Mouse (Mus musculus) spleen, embryonic (tissue): Measurements from ENCODE around the gene Thtpa.

Source experiments
- CTCF ChIA-PET: fragments of 350-600 bp; sonication (Branson Sonifier 250); formaldehyde crosslinking; loops from one replicate; lab custom pipeline; 2022; lab: Charles Lee

Thtpa gene

GRCm38 (mm10) chr14:55105386-55105785 lies 10.8 kb downstream of the Thtpa start:
- CTCF ChIA-PET, result no interaction called here

DNA sequence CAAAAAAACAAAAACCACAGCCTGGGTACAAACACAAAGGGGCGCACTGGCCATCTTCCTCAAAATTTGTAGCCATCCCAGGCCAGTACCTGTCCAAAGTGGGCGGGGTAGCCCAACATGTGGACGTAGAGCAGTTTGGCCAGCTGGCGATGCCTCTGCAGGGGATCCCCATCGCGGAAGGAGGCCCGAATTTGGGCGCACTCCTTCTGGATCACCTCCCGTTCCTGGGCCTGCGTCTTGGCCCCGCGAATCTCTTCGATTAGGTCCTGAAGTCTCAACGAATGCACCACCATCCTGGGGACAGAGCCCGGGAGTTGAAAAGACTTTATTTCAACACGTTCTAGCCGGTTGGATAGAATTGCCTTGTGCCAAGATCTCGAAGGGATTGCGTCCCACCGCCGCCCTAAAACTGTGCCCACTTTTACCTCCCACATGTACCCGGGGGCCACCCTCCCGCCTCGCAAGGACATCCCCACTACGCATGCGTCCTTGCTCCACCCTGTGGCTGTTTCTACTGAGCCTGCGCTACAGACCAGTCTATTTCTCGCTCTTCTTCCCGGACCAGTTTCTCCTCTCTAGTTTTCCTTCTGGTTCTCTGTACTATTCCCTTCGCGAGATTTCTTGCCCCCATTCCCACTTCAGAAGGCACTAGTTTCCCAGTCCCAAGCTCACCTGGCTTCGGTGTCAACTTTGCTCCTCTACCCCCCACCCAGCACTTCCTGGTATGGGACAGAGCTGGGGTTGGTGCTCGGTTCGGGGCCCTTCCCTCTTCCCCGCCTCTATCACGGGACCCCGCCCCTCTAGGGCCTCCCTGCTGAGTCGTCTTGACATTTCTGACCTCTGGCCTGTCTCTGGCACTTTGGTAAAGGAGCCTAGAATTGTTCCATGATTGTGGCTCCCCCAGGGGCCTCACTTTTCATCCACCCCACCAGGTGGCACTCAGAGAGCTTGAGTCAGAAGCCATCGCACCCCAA lies 11.5 kb downstream of the Thtpa start, which contains the start of gene Ap1g2:
Gene Ap1g2 (minus strand): TSS at position 758 of the 974 bp plus-strand sequence.
- CTCF ChIA-PET, result interaction anchor here (0.7 kb wide), 1 partner anchor 372 kb away, joined by 3 read pairs; the partner anchor contains the start of gene Dhrs4

DNA sequence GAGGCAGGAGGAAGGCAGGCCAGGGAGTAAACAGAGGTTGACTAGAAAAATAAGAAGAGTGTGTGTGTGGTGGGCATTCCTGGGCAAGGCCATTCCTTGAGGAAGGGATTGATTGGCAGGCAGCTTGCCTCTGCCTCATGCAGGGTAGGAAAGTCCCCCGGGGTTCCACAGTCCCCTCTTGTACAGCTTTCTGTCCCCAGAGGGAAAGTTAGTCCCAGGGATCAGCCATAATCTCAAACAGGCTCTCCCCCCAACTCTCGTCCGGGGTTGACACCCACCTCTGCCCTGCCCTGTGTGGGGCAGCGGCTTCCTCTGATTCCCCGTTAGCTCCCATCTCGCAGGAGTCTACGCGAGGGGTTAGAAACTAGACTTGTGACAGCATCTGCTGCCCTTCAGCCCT lies 12.4 kb downstream of the Thtpa start:
- CTCF ChIA-PET, result interaction anchor here (0.7 kb wide), 1 partner anchor 371 kb away, joined by 3 read pairs; the partner anchor contains the start of gene Dhrs4

DNA sequence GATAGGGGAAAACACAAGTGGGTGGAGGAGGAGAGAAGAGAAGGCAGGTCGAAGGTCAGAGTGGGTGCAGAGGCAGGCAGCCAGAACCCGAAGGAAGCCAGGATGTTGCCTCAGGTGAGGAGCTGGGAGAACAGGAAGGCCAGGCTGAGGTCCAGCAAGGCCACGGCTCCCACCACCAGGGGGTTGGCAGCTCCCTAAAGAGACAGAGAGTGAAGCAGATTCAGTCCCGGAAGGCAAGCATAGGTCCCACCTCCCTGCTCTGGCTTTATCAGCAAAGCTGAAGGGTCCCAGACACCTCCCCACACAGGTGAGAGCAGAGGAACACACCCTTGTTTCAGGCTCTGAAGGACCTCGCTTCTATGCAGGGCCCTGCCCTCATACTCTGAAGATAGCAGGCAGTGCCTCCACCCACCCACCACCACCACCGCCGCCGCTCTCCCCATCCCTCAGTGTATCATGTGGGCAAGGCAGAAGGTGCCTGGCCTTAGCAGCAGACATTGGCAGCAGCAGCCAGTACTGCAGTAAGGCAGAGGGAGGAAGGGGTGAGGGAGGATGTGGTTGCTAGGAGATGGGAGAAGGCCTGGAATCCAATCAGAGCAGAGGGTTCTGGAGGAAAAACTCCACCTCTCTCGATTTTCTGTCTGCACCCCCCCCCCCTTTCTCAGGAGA lies 13.8 kb downstream of the Thtpa start:
- CTCF ChIA-PET, result no interaction called here

- CTCF ChIA-PET, result no interaction called here
These were observed 14.7 kb downstream of the Thtpa start for GRCm38 (mm10) chr14:55109048-55109873.

GRCm38 (mm10) chr14:55110076-55110475 lies 15.5 kb downstream of the Thtpa start:
- CTCF ChIA-PET, result no interaction called here

DNA sequence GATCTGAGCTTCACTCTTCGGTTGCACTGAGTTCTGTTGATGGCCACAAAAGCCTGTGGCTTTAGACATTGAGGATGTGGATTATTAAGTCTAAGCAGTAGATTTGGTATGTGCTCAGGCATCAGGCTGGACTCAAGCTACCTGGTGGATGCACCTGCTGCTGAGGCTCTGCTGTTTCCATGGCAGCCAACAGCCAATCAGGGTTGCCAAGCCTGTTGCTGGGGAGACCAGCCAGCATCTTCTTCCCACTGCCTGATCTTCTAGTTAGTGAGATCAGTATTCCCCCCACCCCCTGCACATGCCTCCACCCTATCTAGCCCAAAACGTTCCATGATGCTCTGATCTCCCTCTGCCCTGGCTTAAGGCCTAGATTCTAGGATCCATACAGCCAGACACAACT lies 17.1 kb downstream of the Thtpa start:
- CTCF ChIA-PET, result no interaction called here

DNA sequence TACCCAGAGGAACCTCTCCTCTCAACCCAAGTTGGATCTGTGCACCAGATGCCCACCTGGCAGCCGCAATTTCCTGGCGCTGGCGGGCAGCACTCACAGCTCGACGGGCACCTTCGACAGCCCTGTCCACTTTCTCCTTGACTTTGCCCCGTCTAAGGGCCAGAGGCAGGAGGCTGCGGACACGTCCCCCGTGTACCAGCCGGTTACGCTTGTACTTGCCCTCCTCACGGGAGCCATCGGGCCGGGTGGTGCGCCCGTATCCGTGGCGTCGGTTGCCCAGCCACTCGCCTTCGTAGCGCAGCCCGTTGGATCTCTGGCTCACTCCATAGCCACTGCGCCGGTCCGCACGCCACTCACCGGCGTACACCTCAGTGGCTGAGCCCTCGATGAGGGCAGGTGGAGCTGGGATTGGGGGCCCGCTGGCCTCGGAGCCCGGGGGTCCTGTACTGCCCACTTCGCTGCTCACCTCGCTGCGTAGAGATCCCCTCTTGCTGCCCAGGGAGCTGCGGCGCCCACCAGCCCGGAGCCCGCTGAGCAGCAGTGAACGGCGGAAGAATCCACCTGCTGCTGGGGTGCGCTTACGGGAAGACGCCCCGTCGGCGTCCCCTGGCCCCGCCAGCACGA lies 18.9 kb downstream of the Thtpa start:
- CTCF ChIA-PET, result no interaction called here

- CTCF ChIA-PET, result no interaction called here
These were observed 19.5 kb downstream of the Thtpa start for GRCm38 (mm10) chr14:55113975-55114645.

GRCm38 (mm10) chr14:55114759-55115701 lies 20.4 kb downstream of the Thtpa start:
- CTCF ChIA-PET, result interaction anchor here (0.5 to 0.7 kb wide), 2 partner anchors 47 to 933 kb away, joined by 3 read pairs; no protein-coding TSS in a partner anchor

GRCm38 (mm10) chr14:55115846-55116245 lies 21.3 kb downstream of the Thtpa start:
- CTCF ChIA-PET, result no interaction called here

DNA sequence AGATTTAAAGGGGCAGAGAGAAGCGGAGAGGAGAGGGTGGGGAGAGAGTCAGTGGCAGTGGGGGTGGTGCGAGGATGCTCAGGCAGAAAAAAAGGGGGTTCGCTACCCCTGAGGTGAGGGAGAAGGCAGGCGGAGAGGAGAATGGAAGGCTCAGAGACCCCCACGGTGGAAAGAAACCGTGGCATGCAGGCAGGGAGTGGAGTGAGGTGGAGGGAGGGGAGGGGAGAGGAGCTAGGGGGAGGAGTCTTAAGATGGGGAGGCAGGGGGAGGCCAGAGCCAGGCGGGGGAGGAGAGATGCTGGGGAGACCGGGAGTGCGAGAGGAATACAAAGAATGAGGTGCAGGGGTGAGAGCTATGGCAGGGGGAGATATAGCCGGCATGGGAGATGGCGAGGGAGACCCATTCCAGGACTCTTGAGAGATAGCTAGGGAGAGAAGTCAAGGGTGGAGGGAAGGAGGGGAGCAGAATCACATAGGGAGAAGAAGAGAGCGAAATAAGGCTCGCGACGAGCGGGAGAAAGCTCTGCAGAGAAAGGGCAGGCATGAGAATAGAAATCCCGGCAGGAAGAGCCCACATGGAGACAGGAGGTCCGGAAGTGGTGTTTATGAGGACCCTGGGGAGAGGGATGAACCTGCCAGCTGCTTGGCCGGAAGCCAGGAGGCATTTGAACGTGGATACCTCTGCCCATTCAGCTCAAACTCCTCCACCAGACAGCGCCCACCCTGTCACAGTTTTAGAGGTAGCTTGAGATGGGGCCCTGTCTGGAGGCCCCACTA lies 22.0 kb downstream of the Thtpa start, which contains the start of gene Jph4:
Gene Jph4 (minus strand): TSS at position 511 of the 776 bp plus-strand sequence.
- CTCF ChIA-PET, result no interaction called here

DNA sequence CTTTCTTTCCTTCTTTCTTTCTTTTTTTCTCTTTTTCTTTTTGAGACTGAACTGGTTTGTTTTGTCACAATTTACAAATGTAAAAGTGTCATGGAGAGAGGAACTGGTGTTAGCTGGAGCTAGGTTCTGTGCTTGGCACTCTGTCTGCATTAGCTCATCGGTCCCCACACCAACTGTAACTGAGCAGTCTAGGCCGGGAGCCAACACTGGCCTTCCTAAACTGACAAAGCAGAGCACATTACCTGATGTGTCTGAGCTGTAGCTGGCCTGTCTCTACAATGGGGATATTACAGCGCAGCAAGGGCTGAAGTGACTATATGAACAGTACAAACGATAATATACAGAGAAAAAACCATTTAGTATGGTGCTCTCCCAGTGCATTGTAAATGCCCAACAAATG lies 24.3 kb downstream of the Thtpa start:
- CTCF ChIA-PET, result no interaction called here

DNA sequence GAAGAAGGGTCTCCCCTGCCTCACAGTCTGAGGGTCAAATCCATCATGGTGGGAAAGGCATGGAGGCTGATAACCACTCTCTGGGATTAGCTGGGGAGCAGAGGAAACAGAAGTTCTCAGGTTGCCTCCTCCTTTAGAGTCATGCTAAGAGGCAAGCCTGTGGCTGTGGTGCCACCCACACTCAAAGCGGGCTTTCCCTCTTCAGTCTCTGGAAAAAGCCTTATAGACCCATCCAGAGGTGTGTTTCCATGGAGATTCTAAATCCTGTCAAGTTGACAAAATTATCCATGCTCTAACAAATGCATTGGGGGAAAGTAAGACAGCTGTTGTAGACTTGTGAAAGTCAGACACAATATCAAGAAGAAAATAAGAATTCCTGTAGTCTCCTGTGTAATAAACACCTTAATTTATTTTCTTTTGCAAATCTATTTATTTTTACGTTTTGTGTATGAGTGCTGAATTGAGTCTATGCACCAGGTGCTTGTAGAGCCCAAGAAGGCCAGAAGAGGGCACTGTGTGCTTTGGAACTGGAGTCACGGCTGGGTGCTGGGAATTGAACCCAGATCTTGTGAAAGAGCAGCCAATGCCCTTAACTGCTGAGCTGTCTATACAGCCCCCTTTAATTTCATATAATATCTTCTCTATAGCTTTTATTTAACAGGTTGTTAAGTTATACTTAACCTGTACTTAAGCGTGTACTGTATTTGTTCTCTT lies 25.0 kb downstream of the Thtpa start:
- CTCF ChIA-PET, result no interaction called here

DNA sequence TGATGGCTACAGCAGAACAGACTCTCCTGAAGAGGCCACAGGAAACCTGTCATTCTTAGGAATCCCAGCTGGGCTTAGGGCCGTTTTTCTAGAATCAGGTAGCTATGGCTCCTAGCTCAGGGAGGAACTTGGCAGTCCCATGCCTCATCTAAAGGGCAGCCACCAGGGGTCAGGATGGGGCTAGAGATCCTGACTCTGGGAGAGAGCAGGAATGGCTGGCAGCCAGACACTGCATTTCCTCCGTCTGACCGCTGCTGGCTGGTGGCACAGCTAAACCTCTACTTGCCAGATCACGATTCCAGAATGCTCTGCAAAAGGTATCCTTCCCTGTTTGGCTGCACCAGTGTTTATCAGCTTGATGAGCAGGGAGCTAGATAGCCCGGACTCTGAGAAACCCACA lies 27.4 kb downstream of the Thtpa start:
- CTCF ChIA-PET, result interaction anchor here (0.6 kb wide), 2 partner anchors 93 to 361 kb away, joined by 3 to 4 read pairs; no protein-coding TSS in a partner anchor

GRCm38 (mm10) chr14:55122359-55122758 lies 27.8 kb downstream of the Thtpa start:
- CTCF ChIA-PET, result no interaction called here

- CTCF ChIA-PET, result no interaction called here
These were observed 31.1 kb downstream of the Thtpa start for GRCm38 (mm10) chr14:55125711-55126110.

GRCm38 (mm10) chr14:55126521-55126920 lies 31.9 kb downstream of the Thtpa start:
- CTCF ChIA-PET, result no interaction called here
